Mouse (Mus musculus): Measurements from ENCODE around the gene Atp2c1. TPM values are rescaled to one million over a fixed set of nuclear protein-coding genes. Genes with fewer than 3 reads are reported as not detected.

The Atp2c1 gene
- total RNA-seq, 1 experiment: 92.4 TPM

- peaks cover 0 to 3% of the 10 kb centered on the region in 2 experiments; a peak in 1 of 4 replicates for H3K4me1 ChIP-seq (ENCODE audit: control insufficient read depth in 2 of 2, insufficient read depth in 2 of 2, low read length in 2 of 2, poor library complexity in 1 of 2)
- peak overlapping the region in 1 of 2 experiments; percentile 51; a peak in 2 of 4 replicates for H3K4me3 ChIP-seq (ENCODE audit: insufficient read depth in 1 of 2, low read depth in 1 of 2, low read length in 2 of 2, poor library complexity in 1 of 2, severe bottlenecking in 1 of 2)
- peak overlapping the region; percentile 54 for H3K9ac ChIP-seq (ENCODE audit: insufficient read depth, low read depth, low read length, poor library complexity, severe bottlenecking)
- no peaks in the 10 kb centered on the region for H3K36me3 ChIP-seq (ENCODE audit: control insufficient read depth, insufficient read depth, low read length, poor library complexity, severe bottlenecking)
- in situ Hi-C loops (cut with MboI; ENCODE audit: low sequenced_read_pairs in 2 of 2, unreplicated experiment in 2 of 2): no loop called here
- DNase-seq (ENCODE audit: low read depth, low spot score): no peak
- H3K9me3 ChIP-seq (ENCODE audit: control insufficient read depth, insufficient read depth, low read depth, low read length): no peaks in the 10 kb centered on the region
- TF ChIP-seq HCFC1 (IDR thresholded peaks at IDR 0.05; ENCODE audit: borderline replicate concordance, insufficient read depth, low read length): no peak
- no peak for TF ChIP-seq ZNF384 (IDR thresholded peaks at IDR 0.05; ENCODE audit: low read depth, low read length)
- no peak for TF ChIP-seq CHD2 (IDR thresholded peaks at IDR 0.05; ENCODE audit: low read depth, low read length)
- no peak for TF ChIP-seq MAFK (IDR thresholded peaks at IDR 0.05; ENCODE audit: insufficient read depth, low read depth, low read length)
- no peak for TF ChIP-seq ZC3H11A (IDR thresholded peaks at IDR 0.05; ENCODE audit: borderline replicate concordance, low read depth, low read length)
- H3K27ac ChIP-seq (ENCODE audit: insufficient read depth, low read depth, low read length, poor library complexity, severe bottlenecking): no peak overlapping the region
These were observed 26.7 kb upstream of the Atp2c1 start for GRCm38 (mm10) chr9:105553629-105554438.

- TF ChIP-seq ZNF384 (IDR thresholded peaks at IDR 0.05; ENCODE audit: low read depth, low read length) (no peak), ZC3H11A (IDR thresholded peaks at IDR 0.05; ENCODE audit: borderline replicate concordance, low read depth, low read length) (no peak), HCFC1 (IDR thresholded peaks at IDR 0.05; ENCODE audit: borderline replicate concordance, insufficient read depth, low read length) (no peak), CHD2 (IDR thresholded peaks at IDR 0.05; ENCODE audit: low read depth, low read length) (no peak), MAFK (IDR thresholded peaks at IDR 0.05; ENCODE audit: insufficient read depth, low read depth, low read length) (no peak)
- in situ Hi-C loops (cut with MboI; ENCODE audit: low sequenced_read_pairs in 2 of 2, unreplicated experiment in 2 of 2): no loop called here
These were observed 24.3 kb upstream of the Atp2c1 start for GRCm38 (mm10) chr9:105551407-105551806.

GRCm38 (mm10) chr9:105549096-105549495 is 22.0 kb upstream of the Atp2c1 start:
- no peak for DNase-seq (ENCODE audit: low read depth, low spot score)
- Histone ChIP-seq H3K27ac (ENCODE audit: insufficient read depth, low read depth, low read length, poor library complexity, severe bottlenecking) (no peak overlapping the region), H3K4me1 (ENCODE audit: control insufficient read depth in 2 of 2, insufficient read depth in 2 of 2, low read length in 2 of 2, poor library complexity in 1 of 2) (peaks cover 0 to 3% of the 10 kb centered on the region in 2 experiments; a peak in 1 of 4 replicates), H3K36me3 (ENCODE audit: control insufficient read depth, insufficient read depth, low read length, poor library complexity, severe bottlenecking) (no peaks in the 10 kb centered on the region), H3K4me3 (ENCODE audit: insufficient read depth in 1 of 2, low read depth in 1 of 2, low read length in 2 of 2, poor library complexity in 1 of 2, severe bottlenecking in 1 of 2) (no peak overlapping the region), H3K9me3 (ENCODE audit: control insufficient read depth, insufficient read depth, low read depth, low read length) (no peaks in the 10 kb centered on the region), H3K9ac (ENCODE audit: insufficient read depth, low read depth, low read length, poor library complexity, severe bottlenecking) (no peak overlapping the region)
- in situ Hi-C loops (cut with MboI; ENCODE audit: low sequenced_read_pairs in 2 of 2, unreplicated experiment in 2 of 2): no loop called here
- no peak for TF ChIP-seq ZC3H11A (IDR thresholded peaks at IDR 0.05; ENCODE audit: borderline replicate concordance, low read depth, low read length)
- TF ChIP-seq MAFK (IDR thresholded peaks at IDR 0.05; ENCODE audit: insufficient read depth, low read depth, low read length): no peak
- no peak for TF ChIP-seq HCFC1 (IDR thresholded peaks at IDR 0.05; ENCODE audit: borderline replicate concordance, insufficient read depth, low read length)
- no peak for TF ChIP-seq CHD2 (IDR thresholded peaks at IDR 0.05; ENCODE audit: low read depth, low read length)
- no peak for TF ChIP-seq ZNF384 (IDR thresholded peaks at IDR 0.05; ENCODE audit: low read depth, low read length)

More at GRCm38 (mm10) chr9:105551407-105551806, 24.3 kb upstream of the Atp2c1 start:
- Histone ChIP-seq H3K9me3 (ENCODE audit: control insufficient read depth, insufficient read depth, low read depth, low read length) (no peaks in the 10 kb centered on the region), H3K27ac (ENCODE audit: insufficient read depth, low read depth, low read length, poor library complexity, severe bottlenecking) (no peak overlapping the region), H3K9ac (ENCODE audit: insufficient read depth, low read depth, low read length, poor library complexity, severe bottlenecking) (no peak overlapping the region), H3K4me3 (ENCODE audit: insufficient read depth in 1 of 2, low read depth in 1 of 2, low read length in 2 of 2, poor library complexity in 1 of 2, severe bottlenecking in 1 of 2) (no peak overlapping the region), H3K36me3 (ENCODE audit: control insufficient read depth, insufficient read depth, low read length, poor library complexity, severe bottlenecking) (no peaks in the 10 kb centered on the region), H3K4me1 (ENCODE audit: control insufficient read depth in 2 of 2, insufficient read depth in 2 of 2, low read length in 2 of 2, poor library complexity in 1 of 2) (peaks cover 0 to 3% of the 10 kb centered on the region in 2 experiments; a peak in 1 of 4 replicates)
- no peak for DNase-seq (ENCODE audit: low read depth, low spot score)

- no peak for DNase-seq (ENCODE audit: low read depth, low spot score)
- H3K9ac ChIP-seq (ENCODE audit: insufficient read depth, low read depth, low read length, poor library complexity, severe bottlenecking): no peak overlapping the region
- H3K4me1 ChIP-seq (ENCODE audit: control insufficient read depth in 2 of 2, insufficient read depth in 2 of 2, low read length in 2 of 2, poor library complexity in 1 of 2): no peaks in the 10 kb centered on the region
- no peaks in the 10 kb centered on the region for H3K36me3 ChIP-seq (ENCODE audit: control insufficient read depth, insufficient read depth, low read length, poor library complexity, severe bottlenecking)
- TF ChIP-seq MAFK (IDR thresholded peaks at IDR 0.05; ENCODE audit: insufficient read depth, low read depth, low read length) (no peak), HCFC1 (IDR thresholded peaks at IDR 0.05; ENCODE audit: borderline replicate concordance, insufficient read depth, low read length) (no peak), CHD2 (IDR thresholded peaks at IDR 0.05; ENCODE audit: low read depth, low read length) (no peak), ZNF384 (IDR thresholded peaks at IDR 0.05; ENCODE audit: low read depth, low read length) (no peak), ZC3H11A (IDR thresholded peaks at IDR 0.05; ENCODE audit: borderline replicate concordance, low read depth, low read length) (no peak)
- no peaks in the 10 kb centered on the region for H3K9me3 ChIP-seq (ENCODE audit: control insufficient read depth, insufficient read depth, low read depth, low read length)
- in situ Hi-C loops (cut with MboI; ENCODE audit: low sequenced_read_pairs in 2 of 2, unreplicated experiment in 2 of 2): no loop called here
- H3K27ac ChIP-seq (ENCODE audit: insufficient read depth, low read depth, low read length, poor library complexity, severe bottlenecking): no peak overlapping the region
- no peak overlapping the region for H3K4me3 ChIP-seq (ENCODE audit: insufficient read depth in 1 of 2, low read depth in 1 of 2, low read length in 2 of 2, poor library complexity in 1 of 2, severe bottlenecking in 1 of 2)
These were observed 17.1 kb upstream of the Atp2c1 start for GRCm38 (mm10) chr9:105544013-105544750.

Data from ES-E14 (cell line).